Mouse (Mus musculus) right cerebral cortex, postnatal 10 days (tissue): ENCODE measurements around the gene Unc119b.
"Not testable (repeated sequence)": the region's sequence is repeated elsewhere in the genome, so short reads cannot be mapped to it uniquely, and the experiment has no call there.

Experiments used
- DNase-seq, 2 experiments: peaks; one replicate each; pipeline ENCODE4 v3.0.0; 2021; ENCODE audit warnings: low spot score in 2 of 2

Gene Unc119b

GRCm38 (mm10) chr5:115091015-115091414 is 43.8 kb downstream of the Unc119b start:
- no peak for DNase-seq

- DNase-seq: no peak
Measured at GRCm38 (mm10) chr5:115089592-115090268, 45.0 kb downstream of the Unc119b start.

- no peak for DNase-seq
Measured at GRCm38 (mm10) chr5:115085675-115086074, 49.1 kb downstream of the Unc119b start.

DNA sequence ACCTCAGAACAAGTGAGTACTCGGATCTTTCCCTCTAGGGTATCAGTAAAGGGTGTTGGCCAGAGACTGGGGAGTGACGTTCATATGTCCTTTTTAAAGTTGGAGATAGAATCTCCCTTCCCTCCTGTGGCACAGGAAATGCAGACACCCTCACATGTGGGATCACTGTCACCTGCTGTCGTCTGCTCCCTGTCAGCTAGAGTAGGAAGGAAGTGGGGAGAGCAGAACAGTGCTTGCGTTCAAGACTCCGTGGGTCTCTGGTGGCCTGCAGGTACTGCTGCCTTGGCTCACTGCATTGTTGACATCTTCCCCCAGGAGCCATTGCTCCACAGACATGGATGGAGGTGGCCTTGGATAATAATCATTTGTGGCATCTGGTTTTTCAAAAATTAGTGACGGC is 51.3 kb downstream of the Unc119b start:
- no peak for DNase-seq

DNA sequence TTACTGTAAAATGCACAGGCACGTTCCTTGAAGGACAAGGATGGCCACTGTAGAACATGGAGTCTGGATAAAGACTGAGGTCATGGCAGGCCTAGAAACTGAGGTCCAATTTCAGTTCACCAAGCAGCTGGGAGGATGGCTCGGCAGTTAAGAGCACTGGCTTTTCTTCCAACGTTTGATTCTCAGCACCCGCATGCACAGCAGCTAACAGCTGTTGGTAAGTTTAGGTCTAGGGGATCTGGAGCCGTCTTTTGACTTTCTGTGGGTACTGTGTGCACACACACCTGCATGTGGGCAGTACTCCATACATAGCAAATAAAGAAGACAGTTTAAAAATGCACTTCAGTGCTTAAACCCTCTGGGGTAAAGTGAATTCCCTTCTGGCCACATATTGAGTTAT is 53.1 kb downstream of the Unc119b start:
- no peak for DNase-seq

DNA sequence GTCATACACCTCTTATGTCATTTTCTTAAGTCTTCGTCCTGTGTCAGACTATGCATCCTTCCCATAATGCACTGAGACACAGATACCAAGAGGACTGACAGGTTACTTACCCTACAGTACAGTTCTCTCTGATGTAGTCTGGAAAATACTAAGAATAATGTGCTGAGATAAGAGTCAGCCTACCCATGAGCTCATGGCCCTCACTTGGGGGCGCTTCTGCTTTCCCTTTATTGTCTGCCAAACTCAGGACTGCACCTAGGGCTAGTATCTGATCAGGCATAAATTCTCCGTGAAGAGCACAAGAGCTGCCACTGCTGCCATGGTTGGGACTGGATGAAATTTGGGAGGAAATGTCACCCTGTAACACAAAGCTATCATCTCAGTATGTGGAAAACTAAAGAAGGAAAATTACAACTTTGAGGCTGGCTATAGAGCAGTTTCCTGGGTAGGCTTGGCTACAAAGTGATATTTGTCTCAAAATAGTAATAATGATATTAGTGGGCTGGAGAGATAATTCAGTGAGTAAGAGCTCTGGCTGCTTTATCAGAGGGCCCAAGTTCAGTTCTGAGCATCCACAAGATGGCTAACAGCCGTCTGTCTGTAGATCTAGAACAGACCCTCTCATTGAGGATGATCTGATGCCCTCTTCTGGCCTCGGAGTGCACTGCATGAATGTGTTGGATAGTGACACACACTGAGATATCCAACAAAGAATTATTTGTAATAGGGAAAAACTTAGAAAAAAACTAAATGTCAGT is 58.5 kb downstream of the Unc119b start:
- DNase-seq: peak; percentile 58 to 76

DNA sequence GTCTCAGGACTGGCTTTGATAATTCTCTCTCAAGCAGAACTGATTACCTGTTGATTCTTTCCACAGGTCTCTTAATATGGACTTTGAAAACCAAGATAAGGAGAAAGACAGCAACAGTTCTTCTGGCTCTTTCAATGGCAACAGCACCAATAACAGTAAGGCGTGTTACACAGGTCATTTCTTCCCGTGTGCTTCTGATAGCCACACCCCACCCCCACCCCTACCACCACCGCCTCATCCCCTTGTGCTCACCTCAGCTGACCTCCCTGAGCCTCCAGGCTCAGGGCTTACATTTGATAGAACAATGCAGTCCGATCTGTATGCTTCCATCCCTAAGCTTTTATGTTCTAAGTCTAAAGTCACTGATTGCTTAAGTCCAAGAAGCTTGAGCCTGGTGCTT is 60.0 kb downstream of the Unc119b start:
- no peak for DNase-seq

GRCm38 (mm10) chr5:115073306-115073705 is 61.5 kb downstream of the Unc119b start:
- not testable (repeated sequence) for DNase-seq
